Mouse (Mus musculus) bone marrow, adult 2 months (tissue): ENCODE measurements at regions not wholly inside any gene's neighbourhood (a gene's known extent, or its start where the extent isn't known, plus 50 kb on each side); places are given as distances from the start of the nearest gene placed in this dataset.

Experiments used
- H3K27ac ChIP-seq: fragments of 200-500 bp; 2 replicates; pipeline ENCODE4 v1.5.1; 2012; ENCODE audit warnings: low read depth, mild to moderate bottlenecking, control low read depth, inconsistent platforms, low read length; ENCODE audit not compliant: control insufficient read depth, poor library complexity, insufficient read depth
- H3K4me1 ChIP-seq: fragments of 200-500 bp; 2 replicates; pipeline ENCODE4 v1.6.1; 2011; ENCODE audit warnings: low read length; ENCODE audit not compliant: control insufficient read depth, insufficient read depth
- H3K4me3 ChIP-seq: fragments of 200-500 bp; replicated peaks from 2 replicates; pipeline ENCODE3; 2011; ENCODE audit warnings: mild to moderate bottlenecking, low read depth, low read length, control low read depth; ENCODE audit not compliant: control insufficient read depth
- CTCF ChIP-seq: fragments of 200-500 bp; IDR thresholded peaks from 2 replicates; pipeline ENCODE4 v1.5.1; 2011; ENCODE audit warnings: low read length, control low read depth; ENCODE audit not compliant: control insufficient read depth, insufficient read depth
- POLR2A ChIP-seq: fragments of 200-500 bp; IDR thresholded peaks from 2 replicates; pipeline ENCODE4 v1.6.1; 2011; ENCODE audit warnings: low read depth, mild to moderate bottlenecking, control low read depth, low read length, borderline replicate concordance; ENCODE audit not compliant: control insufficient read depth
- WGBS: fragments of 180-500 bp; shearing (Covaris S2); methylation state at CpG from one replicate; pipeline ENCODE4 v1.1.7; 2018; 5-methylcytosine and 5-hydroxymethylcytosine counted together

DNA sequence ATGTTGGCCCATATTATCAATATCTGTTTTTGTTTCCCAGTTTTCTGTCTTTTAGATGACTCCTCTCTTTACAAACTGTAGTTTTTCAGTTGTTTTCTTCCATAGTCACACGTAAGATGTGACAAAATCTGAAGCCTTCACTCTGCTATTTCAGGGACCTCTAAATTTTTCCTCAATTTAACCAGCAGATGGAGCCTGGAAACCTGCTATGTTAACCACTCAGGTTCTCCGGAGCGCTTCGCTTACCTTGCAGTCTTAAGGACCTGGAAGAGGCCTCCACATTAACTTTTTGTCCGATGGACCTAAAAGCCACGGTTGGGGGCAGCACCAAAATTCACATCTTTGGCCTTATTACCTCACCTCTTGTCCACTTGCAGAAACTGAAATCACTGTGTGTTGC is 248.4 kb downstream of the Papss1 start:
- H3K4me1 ChIP-seq, result no peaks in the 10 kb centered on the region
- WGBS, result 56% methylated on average over 6 of the region's 6 CpGs
- H3K4me3 ChIP-seq, result no peak overlapping the region
- H3K27ac ChIP-seq, result no peak overlapping the region
- no peak for TF ChIP-seq POLR2A
- TF ChIP-seq CTCF, result no peak

- 71% methylated on average over 1 of the region's 1 CpGs for WGBS
- TF ChIP-seq CTCF (no peak), POLR2A (no peak)
- H3K27ac ChIP-seq, result no peak overlapping the region
- H3K4me3 ChIP-seq, result no peak overlapping the region
- H3K4me1 ChIP-seq, result no peaks in the 10 kb centered on the region
Measured at GRCm38 (mm10) chr3:131818806-131819205, 254.2 kb downstream of the Papss1 start.

- Histone ChIP-seq H3K4me3 (no peak overlapping the region), H3K4me1 (no peaks in the 10 kb centered on the region), H3K27ac (no peak overlapping the region)
- WGBS, result 58% methylated on average over 2 of the region's 2 CpGs
- TF ChIP-seq POLR2A (no peak), CTCF (no peak)
Measured at GRCm38 (mm10) chr3:131857442-131857841, 227.7 kb upstream of the Dkk2 start.

- Histone ChIP-seq H3K4me1 (no peaks in the 10 kb centered on the region), H3K4me3 (no peak overlapping the region), H3K27ac (no peak overlapping the region)
- TF ChIP-seq CTCF (no peak), POLR2A (no peak)
- WGBS, result 82% methylated on average over 12 of the region's 12 CpGs
Measured at GRCm38 (mm10) chr3:131859083-131859482, 226.0 kb upstream of the Dkk2 start.

GRCm38 (mm10) chr3:131865106-131865505 is 220.0 kb upstream of the Dkk2 start:
- WGBS, result 66% methylated on average over 5 of the region's 5 CpGs
- no peak overlapping the region for H3K4me3 ChIP-seq
- no peak for TF ChIP-seq CTCF
- TF ChIP-seq POLR2A, result no peak
- no peak overlapping the region for H3K27ac ChIP-seq
- no peaks in the 10 kb centered on the region for H3K4me1 ChIP-seq

DNA sequence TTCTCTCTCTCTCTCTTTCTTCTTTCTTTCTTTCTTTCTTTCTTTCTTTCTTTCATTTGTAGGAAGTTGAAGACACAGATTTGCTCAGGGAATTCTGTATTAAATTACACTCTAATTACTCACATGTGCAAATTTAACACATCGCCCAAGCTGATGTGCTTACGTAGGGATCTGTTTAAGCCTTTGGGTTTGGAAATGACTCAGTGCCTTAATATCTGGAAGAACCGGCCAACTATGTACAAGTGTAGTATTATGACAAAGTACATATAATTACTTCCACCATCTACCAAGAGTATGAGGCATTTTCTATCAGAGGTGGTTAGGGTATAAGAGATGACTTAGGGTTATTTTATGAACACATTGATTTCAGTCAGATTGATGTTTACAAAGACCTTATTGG is 217.8 kb upstream of the Dkk2 start:
- WGBS, result 85% methylated on average over 3 of the region's 3 CpGs
- no peaks in the 10 kb centered on the region for H3K4me1 ChIP-seq
- H3K27ac ChIP-seq, result no peak overlapping the region
- no peak overlapping the region for H3K4me3 ChIP-seq
- TF ChIP-seq CTCF, result no peak
- no peak for TF ChIP-seq POLR2A

DNA sequence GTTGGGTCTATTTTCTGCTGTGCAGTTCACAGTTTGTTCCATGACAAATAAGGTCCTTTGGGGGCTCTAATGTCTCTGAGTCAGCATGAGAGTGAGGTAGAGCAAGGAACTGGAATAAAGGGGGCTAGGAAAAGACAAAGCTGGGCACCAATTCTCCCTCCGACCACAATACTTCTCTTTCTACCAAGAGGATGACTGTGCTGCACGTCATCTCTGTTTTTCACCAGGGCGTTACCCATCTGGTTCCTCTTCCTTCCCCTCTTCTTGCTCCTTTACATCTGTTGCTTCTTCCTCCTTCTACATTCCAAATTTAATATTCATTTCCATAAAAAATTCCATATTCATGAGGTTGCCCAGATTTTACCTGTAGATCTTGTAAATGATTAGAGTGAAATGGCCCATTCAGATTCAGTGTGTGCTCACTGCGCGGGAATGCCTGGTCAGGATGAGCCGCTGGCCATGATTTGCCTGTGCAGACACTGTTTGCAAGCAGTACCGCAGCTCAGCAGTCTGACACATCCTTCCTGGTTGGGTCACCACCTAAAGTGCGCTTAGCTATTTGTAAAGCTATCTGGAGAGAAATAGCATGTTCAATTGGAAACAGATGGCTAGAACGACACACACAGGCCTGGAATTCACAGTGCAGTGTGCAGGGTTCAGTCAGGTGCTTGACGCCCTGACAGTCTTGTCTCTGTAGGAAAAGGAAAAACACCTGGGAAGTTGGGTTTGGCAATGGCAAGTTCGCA is 216.7 kb upstream of the Dkk2 start:
- H3K4me3 ChIP-seq, result no peak overlapping the region
- no peak for TF ChIP-seq CTCF
- no peak for TF ChIP-seq POLR2A
- WGBS, result 74% methylated on average over 11 of the region's 11 CpGs
- H3K4me1 ChIP-seq, result no peaks in the 10 kb centered on the region
- H3K27ac ChIP-seq, result no peak overlapping the region

DNA sequence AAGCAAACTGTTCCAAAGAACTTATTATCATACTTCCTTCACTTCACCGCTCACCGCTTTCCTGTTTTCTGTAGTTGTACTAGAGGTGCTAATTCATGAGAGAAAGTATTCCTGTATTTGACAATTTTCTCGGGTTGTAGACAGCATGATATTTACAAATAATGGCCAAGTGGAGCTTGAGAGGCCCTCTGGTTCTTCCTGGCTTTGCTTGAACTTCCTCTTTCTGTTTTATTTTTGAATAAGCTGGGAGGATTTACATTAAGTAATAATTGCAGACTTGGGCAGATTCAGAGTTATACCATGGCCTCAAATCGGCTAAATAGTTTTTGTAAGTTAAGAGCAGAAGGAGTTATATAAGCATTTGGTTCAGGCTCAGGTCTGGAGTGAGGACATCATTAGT is 215.8 kb upstream of the Dkk2 start:
- Histone ChIP-seq H3K4me3 (no peak overlapping the region), H3K4me1 (no peaks in the 10 kb centered on the region), H3K27ac (no peak overlapping the region)
- 44% methylated on average over 4 of the region's 4 CpGs for WGBS
- no peak for TF ChIP-seq CTCF
- no peak for TF ChIP-seq POLR2A

- no peaks in the 10 kb centered on the region for H3K4me1 ChIP-seq
- no peak for TF ChIP-seq POLR2A
- no peak for TF ChIP-seq CTCF
- no peak overlapping the region for H3K4me3 ChIP-seq
- no peak overlapping the region for H3K27ac ChIP-seq
Measured at GRCm38 (mm10) chr3:131882667-131883066, 202.4 kb upstream of the Dkk2 start.
